Mouse (Mus musculus) ovary, postnatal 36 days (tissue): Measurements from ENCODE around the gene Oxsr1.
A peak's percentile ranks its signal among the peaks of the same experiment; 100 is the strongest.

Source experiments
- DNase-seq: peaks from one replicate; pipeline ENCODE4 v3.0.0; 2022; ENCODE audit warnings: low spot score, mixed read lengths

Oxsr1 gene

GRCm38 (mm10) chr9:119338350-119338749 lies 16.1 kb upstream of the Oxsr1 start:
- no peak for DNase-seq

- DNase-seq: no peak
These were observed 15.6 kb upstream of the Oxsr1 start for GRCm38 (mm10) chr9:119337842-119338241.

- DNase-seq: no peak
These were observed 13.3 kb upstream of the Oxsr1 start for GRCm38 (mm10) chr9:119335571-119335970.

GRCm38 (mm10) chr9:119334834-119335233 lies 12.6 kb upstream of the Oxsr1 start:
- DNase-seq: no peak

- no peak for DNase-seq
These were observed 12.1 kb upstream of the Oxsr1 start for GRCm38 (mm10) chr9:119334324-119334723.

GRCm38 (mm10) chr9:119330186-119330963 lies 8.1 kb upstream of the Oxsr1 start:
- DNase-seq: no peak

GRCm38 (mm10) chr9:119328488-119328887 lies 6.3 kb upstream of the Oxsr1 start:
- no peak for DNase-seq

- no peak for DNase-seq
These were observed 1.9 kb upstream of the Oxsr1 start for GRCm38 (mm10) chr9:119324130-119324529.

GRCm38 (mm10) chr9:119323260-119323645 lies 1.0 kb upstream of the Oxsr1 start:
- no peak for DNase-seq

- no peak for DNase-seq
These were observed 616 bp downstream of the Oxsr1 start for GRCm38 (mm10) chr9:119321392-119322229.

GRCm38 (mm10) chr9:119320946-119321345 lies 1.3 kb downstream of the Oxsr1 start:
- no peak for DNase-seq

- no peak for DNase-seq
These were observed 1.8 kb downstream of the Oxsr1 start for GRCm38 (mm10) chr9:119320446-119320845.

- no peak for DNase-seq
These were observed 3.3 kb downstream of the Oxsr1 start for GRCm38 (mm10) chr9:119318891-119319290.

- DNase-seq: no peak
These were observed 9.1 kb downstream of the Oxsr1 start for GRCm38 (mm10) chr9:119313096-119313495.

- no peak for DNase-seq
These were observed 13.2 kb downstream of the Oxsr1 start for GRCm38 (mm10) chr9:119309067-119309466.

GRCm38 (mm10) chr9:119305863-119306262 lies 16.4 kb downstream of the Oxsr1 start:
- no peak for DNase-seq

- DNase-seq: no peak
These were observed 23.7 kb downstream of the Oxsr1 start for GRCm38 (mm10) chr9:119298563-119298962.

GRCm38 (mm10) chr9:119297696-119298095 lies 24.5 kb downstream of the Oxsr1 start:
- DNase-seq: no peak

- DNase-seq: no peak
These were observed 31.4 kb downstream of the Oxsr1 start for GRCm38 (mm10) chr9:119290791-119291190.

- DNase-seq: no peak
These were observed 41.1 kb downstream of the Oxsr1 start for GRCm38 (mm10) chr9:119280894-119281682.

GRCm38 (mm10) chr9:119278031-119278430 lies 44.2 kb downstream of the Oxsr1 start:
- DNase-seq: no peak

GRCm38 (mm10) chr9:119276321-119276720 lies 45.9 kb downstream of the Oxsr1 start:
- DNase-seq: peak; percentile 20
